Mouse (Mus musculus): ENCODE results near the gene Pak6. TPM values are rescaled to one million over a fixed set of nuclear protein-coding genes. Genes with fewer than 3 reads are reported as not detected.

The Pak6 gene
- total RNA-seq, 1 experiment from 2014 or later: 0.23 TPM

GRCm38 (mm10) chr2:118716677-118717076, 53.6 kb downstream of the Pak6 start:
- ATAC-seq (ENCODE audit: extremely low read depth, insufficient number of reproducible peaks, low FRiP score, poor library complexity, severe bottlenecking): no peak

- no peak for ATAC-seq (ENCODE audit: extremely low read depth, insufficient number of reproducible peaks, low FRiP score, poor library complexity, severe bottlenecking)
Observed at GRCm38 (mm10) chr2:118723693-118724486, 60.8 kb downstream of the Pak6 start.

- no peak for ATAC-seq (ENCODE audit: extremely low read depth, insufficient number of reproducible peaks, low FRiP score, poor library complexity, severe bottlenecking)
Observed at GRCm38 (mm10) chr2:118725511-118725910, 62.4 kb downstream of the Pak6 start.

GRCm38 (mm10) chr2:118726873-118727272, 63.8 kb downstream of the Pak6 start:
- no peak for ATAC-seq (ENCODE audit: extremely low read depth, insufficient number of reproducible peaks, low FRiP score, poor library complexity, severe bottlenecking)

- ATAC-seq (ENCODE audit: extremely low read depth, insufficient number of reproducible peaks, low FRiP score, poor library complexity, severe bottlenecking): no peak
Observed at GRCm38 (mm10) chr2:118727911-118728310, 64.8 kb downstream of the Pak6 start.

GRCm38 (mm10) chr2:118728337-118728736, 65.2 kb downstream of the Pak6 start, which contains the start of gene Plcb2:
Plcb2 (minus strand) TSS chr2:118728438.
- peak; percentile 46 for ATAC-seq (ENCODE audit: extremely low read depth, insufficient number of reproducible peaks, low FRiP score, poor library complexity, severe bottlenecking)

GRCm38 (mm10) chr2:118729194-118729593, 66.1 kb downstream of the Pak6 start:
- no peak; the same call in 1 of the 2 replicates for ATAC-seq (ENCODE audit: extremely low read depth, insufficient number of reproducible peaks, low FRiP score, poor library complexity, severe bottlenecking)

GRCm38 (mm10) chr2:118729816-118730621, 66.9 kb downstream of the Pak6 start:
- no peak for ATAC-seq (ENCODE audit: extremely low read depth, insufficient number of reproducible peaks, low FRiP score, poor library complexity, severe bottlenecking)

GRCm38 (mm10) chr2:118730622-118730915, 67.5 kb downstream of the Pak6 start:
- ATAC-seq (ENCODE audit: extremely low read depth, insufficient number of reproducible peaks, low FRiP score, poor library complexity, severe bottlenecking): peak; percentile 30; the same call in 1 of the 2 replicates

- no peak for ATAC-seq (ENCODE audit: extremely low read depth, insufficient number of reproducible peaks, low FRiP score, poor library complexity, severe bottlenecking)
Observed at GRCm38 (mm10) chr2:118731981-118732380, 68.9 kb downstream of the Pak6 start.

- no peak for ATAC-seq (ENCODE audit: extremely low read depth, insufficient number of reproducible peaks, low FRiP score, poor library complexity, severe bottlenecking)
Observed at GRCm38 (mm10) chr2:118733341-118733740, 70.2 kb downstream of the Pak6 start.

- ATAC-seq (ENCODE audit: extremely low read depth, insufficient number of reproducible peaks, low FRiP score, poor library complexity, severe bottlenecking): no peak
Observed at GRCm38 (mm10) chr2:118740341-118740740, 77.2 kb downstream of the Pak6 start.

- no peak for ATAC-seq (ENCODE audit: extremely low read depth, insufficient number of reproducible peaks, low FRiP score, poor library complexity, severe bottlenecking)
Observed at GRCm38 (mm10) chr2:118741183-118741582, 78.1 kb downstream of the Pak6 start.

GRCm38 (mm10) chr2:118743261-118743943, 80.3 kb downstream of the Pak6 start:
- ATAC-seq (ENCODE audit: extremely low read depth, insufficient number of reproducible peaks, low FRiP score, poor library complexity, severe bottlenecking): peak; percentile 64

- no peak for ATAC-seq (ENCODE audit: extremely low read depth, insufficient number of reproducible peaks, low FRiP score, poor library complexity, severe bottlenecking)
Observed at GRCm38 (mm10) chr2:118744621-118745020, 81.5 kb downstream of the Pak6 start.

- peak; percentile 66 for ATAC-seq (ENCODE audit: extremely low read depth, insufficient number of reproducible peaks, low FRiP score, poor library complexity, severe bottlenecking)
Observed at GRCm38 (mm10) chr2:118745232-118745884, 82.3 kb downstream of the Pak6 start, which contains the start of gene Inafm2. Inafm2 (plus strand) TSS chr2:118745758.

- ATAC-seq (ENCODE audit: extremely low read depth, insufficient number of reproducible peaks, low FRiP score, poor library complexity, severe bottlenecking): no peak
Observed at GRCm38 (mm10) chr2:118745915-118746901, 83.1 kb downstream of the Pak6 start.
